Mouse (Mus musculus) regulatory T cell (primary cell): ENCODE measurements at regions not wholly inside any gene's neighbourhood (a gene's known extent, or its start where the extent isn't known, plus 50 kb on each side); places are given as distances from the start of the nearest gene placed in this dataset.

Experiments
- in situ Hi-C: fragments of 300-600 bp; cut with MboI, MseI; formaldehyde crosslinking; loops from one replicate; pipeline ENCODE4 v1.15.1; 2025; ENCODE audit warnings: high pct_unique_total_duplicates

- in situ Hi-C loops = loop anchor here (25.0 kb wide), 1 partner anchor 545 kb away; no protein-coding TSS in a partner anchor
These were observed 114.5 kb downstream of the Rfx6 start for GRCm38 (mm10) chr10:51792030-51792429.

DNA sequence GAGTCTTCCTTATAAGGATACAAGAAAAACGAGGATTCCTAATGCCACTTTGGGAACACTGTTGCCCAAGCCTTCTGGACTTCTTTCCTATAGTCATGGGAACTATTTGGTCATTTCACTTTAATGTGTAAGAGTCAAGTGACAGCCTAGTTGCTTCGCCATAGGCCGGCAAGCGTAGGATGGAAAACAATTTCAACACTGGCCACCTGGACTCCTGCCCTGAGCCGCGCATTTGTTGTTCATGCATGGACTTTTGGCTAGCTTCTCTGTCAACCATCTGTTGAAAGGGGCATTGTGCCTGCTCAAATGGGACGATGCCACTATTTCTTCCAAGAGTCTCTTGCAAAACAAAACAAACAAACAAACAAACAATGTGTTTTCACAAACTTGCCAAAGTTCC lies 116.3 kb downstream of the Rfx6 start:
- in situ Hi-C loops = loop anchor here (25.0 kb wide), 1 partner anchor 543 kb away; no protein-coding TSS in a partner anchor

GRCm38 (mm10) chr10:51816626-51817025 lies 139.1 kb downstream of the Rfx6 start:
- in situ Hi-C loops = no loop called here

DNA sequence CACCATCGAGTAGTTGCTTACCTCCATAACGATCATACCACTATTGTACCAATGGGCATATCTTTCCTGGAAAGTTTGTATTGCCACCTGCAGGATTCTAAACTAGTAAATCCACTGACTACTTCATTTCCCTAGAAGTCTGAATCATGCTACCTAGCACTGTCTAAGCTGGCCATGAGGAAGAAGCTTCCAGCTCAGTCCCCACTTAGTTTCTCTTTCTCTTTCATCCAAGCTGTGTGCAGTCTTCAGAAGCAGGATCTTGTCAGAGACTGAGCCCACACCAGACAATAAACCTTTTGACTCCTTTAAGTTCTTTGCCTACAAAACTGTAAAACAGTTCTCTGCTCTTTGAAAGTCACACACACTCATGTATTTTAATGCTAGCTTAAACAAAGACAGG lies 146.3 kb downstream of the Rfx6 start:
- in situ Hi-C loops = no loop called here

DNA sequence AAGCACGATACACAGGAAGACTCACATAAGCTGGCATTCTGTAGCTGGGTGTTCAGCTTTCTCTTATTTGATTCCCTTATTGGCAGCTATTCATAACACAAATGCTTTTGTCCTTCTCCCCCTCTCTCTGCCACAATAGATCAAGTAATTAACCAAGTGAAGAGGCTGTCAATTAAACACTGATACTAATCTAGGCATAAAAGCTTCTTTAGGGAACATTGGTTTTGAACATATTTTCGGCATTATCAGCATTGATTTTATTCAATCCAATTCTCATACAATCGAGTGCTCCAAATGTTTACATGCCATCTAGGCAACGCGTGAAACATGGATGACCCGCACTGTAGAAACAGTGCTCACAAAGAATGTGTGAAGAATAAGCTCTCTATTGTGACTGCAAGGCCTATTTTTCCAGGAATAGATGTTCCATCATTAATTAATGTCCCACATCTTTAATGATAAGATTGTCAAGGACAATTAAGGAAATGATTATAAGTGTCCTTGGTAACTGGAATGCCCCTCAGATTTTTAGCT lies 148.9 kb downstream of the Rfx6 start:
- in situ Hi-C loops = no loop called here

GRCm38 (mm10) chr10:51832459-51832858 lies 154.9 kb downstream of the Rfx6 start:
- in situ Hi-C loops = no loop called here

DNA sequence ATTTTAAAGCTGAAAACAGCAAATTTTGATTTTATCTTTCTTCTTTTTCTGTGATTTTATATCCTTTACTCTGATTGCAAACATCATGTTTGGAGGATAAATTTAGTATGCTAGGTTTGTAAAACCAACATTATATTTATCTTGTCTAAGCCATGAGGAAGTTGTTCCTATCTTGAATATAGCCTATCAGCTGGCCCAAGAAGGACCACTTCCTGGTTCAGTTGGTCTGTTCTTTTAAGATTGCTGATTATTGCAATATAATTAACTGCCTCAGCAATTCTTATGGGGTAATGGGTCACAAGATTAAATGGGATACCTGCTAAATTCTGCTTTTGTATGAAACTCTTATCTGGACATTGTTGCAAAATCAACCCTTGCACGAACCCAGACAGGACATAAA lies 165.5 kb downstream of the Rfx6 start:
- in situ Hi-C loops = no loop called here

- in situ Hi-C loops = no loop called here
These were observed 168.7 kb downstream of the Rfx6 start for GRCm38 (mm10) chr10:51846287-51846686.

GRCm38 (mm10) chr10:51869409-51869808 lies 152.9 kb upstream of the Vgll2 start:
- in situ Hi-C loops = no loop called here

DNA sequence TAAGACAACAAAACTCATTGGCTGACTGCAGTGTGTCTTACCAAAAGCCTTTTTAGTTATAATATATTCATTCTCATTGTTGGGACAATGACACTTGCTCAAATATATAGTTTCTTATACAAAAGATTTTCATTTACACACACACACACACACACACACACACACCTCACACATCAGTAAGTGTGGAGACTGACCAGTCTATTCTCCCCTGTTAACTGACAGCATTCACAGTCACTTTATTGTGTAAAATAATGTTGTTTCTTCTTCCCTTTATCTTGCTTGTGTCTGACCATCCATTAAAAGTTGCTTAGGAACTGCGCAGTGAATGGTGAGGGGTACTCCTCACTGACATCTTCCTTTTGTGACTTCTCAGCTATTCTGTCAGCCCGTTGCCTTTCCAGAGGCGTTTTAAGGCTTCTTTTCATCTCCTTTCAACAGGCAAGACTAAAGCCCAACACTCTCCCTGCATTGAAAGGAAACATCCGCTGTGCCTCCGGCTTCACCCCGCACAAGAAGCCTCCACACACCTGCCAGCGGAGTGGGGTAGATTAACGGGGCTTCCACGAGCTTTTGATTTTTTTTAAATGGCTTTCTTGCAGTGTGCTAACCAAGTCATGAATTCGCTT lies 111.1 kb upstream of the Vgll2 start:
- in situ Hi-C loops = no loop called here

- in situ Hi-C loops = no loop called here
These were observed 110.2 kb upstream of the Vgll2 start for GRCm38 (mm10) chr10:51912096-51912495.

DNA sequence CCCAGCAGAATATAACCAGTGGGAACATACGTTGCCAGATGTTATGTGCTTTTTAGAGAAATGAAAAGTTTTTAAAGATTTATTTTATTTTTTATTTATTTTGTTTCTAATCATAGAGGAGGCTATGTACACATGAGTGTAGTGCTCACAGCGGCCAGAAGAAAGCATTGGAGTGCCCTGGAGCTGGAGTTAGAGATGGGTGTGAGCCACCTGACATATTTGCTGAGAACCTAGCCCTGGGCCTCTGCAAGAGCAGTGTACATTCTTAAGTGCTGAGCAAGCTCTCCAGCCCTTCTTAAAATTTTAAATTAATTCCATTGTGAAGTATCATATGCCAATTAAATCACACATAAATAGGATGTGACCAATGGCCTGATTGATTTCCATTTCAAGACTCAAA lies 95.7 kb upstream of the Vgll2 start:
- in situ Hi-C loops = no loop called here

DNA sequence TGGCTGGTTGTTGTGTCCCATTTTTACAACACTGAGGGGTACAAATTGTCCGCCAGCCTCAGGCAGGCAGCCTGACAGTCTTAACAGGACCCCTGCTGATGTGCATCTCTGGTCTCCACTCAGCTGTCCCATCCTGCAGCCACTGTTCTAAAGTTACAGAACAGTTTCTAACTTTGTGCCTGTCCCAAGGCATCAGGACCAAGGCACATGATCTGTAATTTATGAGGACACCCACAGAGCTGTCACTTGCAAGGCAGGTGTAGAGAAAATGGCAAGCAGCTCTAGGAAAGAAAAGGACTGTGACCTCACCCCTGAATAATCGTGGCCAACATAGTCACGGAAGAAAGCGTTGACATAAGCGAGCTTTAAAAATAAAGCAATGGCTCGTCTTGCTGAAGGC lies 93.0 kb upstream of the Vgll2 start:
- in situ Hi-C loops = no loop called here

- in situ Hi-C loops = no loop called here
These were observed 92.0 kb upstream of the Vgll2 start for GRCm38 (mm10) chr10:51930266-51930665.

DNA sequence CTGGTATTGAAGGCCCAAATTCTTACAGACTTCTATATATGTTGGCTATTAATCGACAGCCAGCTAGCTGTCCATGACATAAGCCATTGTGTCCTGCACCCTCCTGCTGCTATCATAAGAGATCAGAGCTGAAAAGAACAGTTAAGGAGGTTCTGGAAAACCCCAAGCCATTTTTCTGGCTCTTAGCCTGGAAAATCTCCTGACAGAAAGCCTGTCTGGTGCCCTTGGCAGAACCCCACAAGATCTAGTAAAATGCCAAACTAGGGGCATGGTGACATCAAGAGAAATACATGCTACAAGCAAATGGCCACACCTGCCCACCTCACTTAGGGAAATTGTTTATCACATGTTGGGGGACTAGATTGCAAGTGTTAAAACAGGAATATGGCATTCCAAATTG lies 91.6 kb upstream of the Vgll2 start:
- in situ Hi-C loops = no loop called here

GRCm38 (mm10) chr10:51935482-51935881 lies 86.8 kb upstream of the Vgll2 start:
- in situ Hi-C loops = no loop called here

DNA sequence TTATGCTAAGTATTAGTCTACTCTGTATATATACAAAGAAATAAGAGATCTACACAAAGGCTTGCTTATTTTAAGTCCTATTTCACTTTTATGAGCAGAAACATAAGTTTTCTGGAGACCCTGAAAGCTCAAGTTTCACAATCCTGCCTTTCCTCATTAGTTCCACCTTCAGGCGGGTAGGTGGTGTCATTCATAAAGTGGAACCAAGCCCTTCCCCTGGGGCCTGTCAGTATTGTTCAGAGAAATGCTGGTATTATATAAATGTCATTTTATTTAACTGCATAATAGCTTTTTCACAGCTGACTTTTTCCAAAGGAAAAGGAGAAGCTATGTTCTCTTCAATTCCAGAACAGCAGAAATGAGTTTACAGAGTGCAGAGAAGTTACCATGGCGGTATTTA lies 81.1 kb upstream of the Vgll2 start:
- in situ Hi-C loops = no loop called here

DNA sequence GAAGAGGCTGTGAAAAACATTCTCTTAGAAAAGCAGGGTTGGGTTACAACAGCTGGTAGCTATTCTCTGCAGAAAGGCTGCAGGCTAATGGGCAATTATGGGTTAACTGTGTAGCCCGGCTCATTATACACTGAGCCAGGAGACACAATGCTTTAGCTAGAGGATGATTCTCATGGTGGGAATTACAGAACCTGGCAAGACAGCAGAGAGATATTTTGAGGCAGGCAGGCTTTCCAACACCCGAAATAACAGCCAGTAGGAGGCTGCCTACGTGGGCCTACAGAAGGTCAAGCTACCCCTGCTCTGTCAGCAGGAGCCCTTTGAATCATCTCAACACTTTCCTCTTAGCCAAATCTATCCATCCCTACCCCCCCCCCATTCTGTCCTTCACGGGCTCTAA lies 76.6 kb upstream of the Vgll2 start:
- in situ Hi-C loops = no loop called here

DNA sequence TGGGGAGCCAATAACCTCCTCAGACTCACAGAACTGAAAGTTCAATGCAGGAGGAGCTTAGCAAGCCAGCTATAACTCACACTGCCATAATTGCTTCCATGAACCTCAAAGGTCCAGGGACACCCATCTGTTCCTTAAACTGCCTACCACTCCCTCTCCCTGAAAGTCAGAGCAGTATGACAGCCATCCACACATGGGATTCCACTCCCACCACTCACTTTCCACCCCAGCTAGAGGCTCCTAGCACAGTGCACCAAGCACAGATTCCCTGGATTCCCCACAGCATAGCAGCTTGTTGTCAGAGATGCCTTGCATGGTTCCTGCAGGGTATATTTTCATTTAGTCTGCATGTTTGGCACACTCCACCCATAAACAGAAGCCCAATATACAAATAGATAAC lies 76.1 kb upstream of the Vgll2 start:
- in situ Hi-C loops = no loop called here

- in situ Hi-C loops = no loop called here
These were observed 75.4 kb upstream of the Vgll2 start for GRCm38 (mm10) chr10:51946881-51947280.

DNA sequence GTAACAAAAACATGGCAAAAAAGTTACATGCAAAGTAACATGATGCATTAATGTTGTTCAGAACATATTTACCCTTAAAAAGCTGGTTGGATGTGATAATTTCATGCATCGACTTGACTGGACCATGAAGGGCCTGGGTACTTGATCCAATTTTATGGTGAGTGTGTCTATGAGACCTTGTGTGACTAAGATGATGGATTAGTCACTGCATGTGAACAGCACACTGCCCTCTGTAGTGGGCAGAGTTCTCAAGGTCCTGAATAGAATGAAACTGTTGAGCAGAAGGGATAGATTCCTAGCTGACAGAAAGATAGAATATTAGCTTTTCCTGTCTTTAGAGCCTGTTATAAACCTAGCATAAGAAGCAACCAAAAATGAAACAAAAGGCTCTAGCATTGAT lies 72.3 kb upstream of the Vgll2 start:
- in situ Hi-C loops = no loop called here

DNA sequence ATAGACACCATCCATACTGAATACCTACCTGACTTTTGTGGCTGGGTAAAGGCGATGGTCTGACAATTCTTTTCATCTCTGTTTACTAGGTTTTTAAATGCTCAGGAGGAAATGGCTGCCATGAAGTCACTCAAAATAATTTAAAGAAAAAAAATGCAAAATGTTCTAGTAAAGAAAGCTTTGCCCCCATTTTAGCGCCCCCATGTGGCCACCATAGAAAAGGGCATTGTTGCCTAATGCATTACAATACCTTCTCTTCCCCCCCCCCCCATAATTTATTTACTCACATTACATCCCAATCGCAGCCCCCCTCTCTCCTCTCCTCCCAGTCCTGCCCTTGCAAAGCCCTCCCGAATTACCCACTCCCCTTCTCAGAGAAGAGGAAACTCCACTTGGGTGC lies 70.3 kb upstream of the Vgll2 start:
- in situ Hi-C loops = no loop called here

DNA sequence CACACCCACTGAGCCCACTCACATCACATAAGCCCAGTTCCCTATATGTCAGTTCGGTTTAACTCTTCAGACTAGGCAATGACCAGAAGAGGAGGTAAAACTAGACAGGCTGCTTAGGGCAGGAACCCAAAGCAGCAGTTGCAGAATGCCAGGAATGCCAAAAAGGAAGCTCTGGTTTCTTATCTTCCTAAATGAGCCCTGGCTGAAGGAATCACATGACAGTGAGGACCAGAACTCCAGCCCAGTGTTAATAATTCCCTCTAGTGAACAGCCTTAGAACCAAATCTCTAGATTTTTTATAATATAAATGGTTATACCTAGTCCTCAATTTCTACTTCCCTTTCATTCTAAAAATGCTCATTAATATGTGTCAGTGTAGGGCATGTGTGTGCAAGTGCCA lies 65.8 kb upstream of the Vgll2 start:
- in situ Hi-C loops = no loop called here

- in situ Hi-C loops = no loop called here
These were observed 60.8 kb upstream of the Vgll2 start for GRCm38 (mm10) chr10:51961497-51961896.
